Mouse (Mus musculus): ENCODE results near the gene Gdpgp1. TPM values are rescaled to one million over a fixed set of nuclear protein-coding genes. Genes with fewer than 3 reads are reported as not detected.

Gene Gdpgp1
- total RNA-seq, 1 experiment from 2014 or later = 4.9 TPM

GRCm38 (mm10) chr7:80261372-80261990 lies 28.8 kb downstream of the Gdpgp1 start:
- peak; percentile 30; the same call in 1 of the 2 replicates for ATAC-seq (ENCODE audit: extremely low read depth, insufficient number of reproducible peaks, low FRiP score, poor library complexity, severe bottlenecking)

GRCm38 (mm10) chr7:80264606-80265005 lies 31.9 kb downstream of the Gdpgp1 start:
- ATAC-seq (ENCODE audit: extremely low read depth, insufficient number of reproducible peaks, low FRiP score, poor library complexity, severe bottlenecking) = no peak

GRCm38 (mm10) chr7:80267764-80268163 lies 35.1 kb downstream of the Gdpgp1 start:
- no peak for ATAC-seq (ENCODE audit: extremely low read depth, insufficient number of reproducible peaks, low FRiP score, poor library complexity, severe bottlenecking)

GRCm38 (mm10) chr7:80268897-80269750 lies 36.5 kb downstream of the Gdpgp1 start, which contains the start of gene Vps33b:
Gene Vps33b, plus strand, starts transcription at chr7:80269649.
- ATAC-seq (ENCODE audit: extremely low read depth, insufficient number of reproducible peaks, low FRiP score, poor library complexity, severe bottlenecking) = peak; percentile 82

GRCm38 (mm10) chr7:80269751-80270255 lies 37.1 kb downstream of the Gdpgp1 start:
- peak; percentile 10; the same call in 1 of the 2 replicates for ATAC-seq (ENCODE audit: extremely low read depth, insufficient number of reproducible peaks, low FRiP score, poor library complexity, severe bottlenecking)

- ATAC-seq (ENCODE audit: extremely low read depth, insufficient number of reproducible peaks, low FRiP score, poor library complexity, severe bottlenecking) = no peak
Measured at GRCm38 (mm10) chr7:80273456-80273855, 40.8 kb downstream of the Gdpgp1 start.

GRCm38 (mm10) chr7:80276374-80276773 lies 43.7 kb downstream of the Gdpgp1 start:
- ATAC-seq (ENCODE audit: extremely low read depth, insufficient number of reproducible peaks, low FRiP score, poor library complexity, severe bottlenecking) = no peak

GRCm38 (mm10) chr7:80280032-80280431 lies 47.4 kb downstream of the Gdpgp1 start:
- no peak for ATAC-seq (ENCODE audit: extremely low read depth, insufficient number of reproducible peaks, low FRiP score, poor library complexity, severe bottlenecking)

GRCm38 (mm10) chr7:80280998-80281397 lies 48.3 kb downstream of the Gdpgp1 start:
- no peak for ATAC-seq (ENCODE audit: extremely low read depth, insufficient number of reproducible peaks, low FRiP score, poor library complexity, severe bottlenecking)

GRCm38 (mm10) chr7:80281646-80282045 lies 49.0 kb downstream of the Gdpgp1 start:
- ATAC-seq (ENCODE audit: extremely low read depth, insufficient number of reproducible peaks, low FRiP score, poor library complexity, severe bottlenecking) = no peak

- no peak for ATAC-seq (ENCODE audit: extremely low read depth, insufficient number of reproducible peaks, low FRiP score, poor library complexity, severe bottlenecking)
Measured at GRCm38 (mm10) chr7:80283226-80283918, 50.7 kb downstream of the Gdpgp1 start.

- no peak for ATAC-seq (ENCODE audit: extremely low read depth, insufficient number of reproducible peaks, low FRiP score, poor library complexity, severe bottlenecking)
Measured at GRCm38 (mm10) chr7:80284391-80284790, 51.7 kb downstream of the Gdpgp1 start.

- ATAC-seq (ENCODE audit: extremely low read depth, insufficient number of reproducible peaks, low FRiP score, poor library complexity, severe bottlenecking) = no peak
Measured at GRCm38 (mm10) chr7:80285725-80286124, 53.1 kb downstream of the Gdpgp1 start.

- no peak for ATAC-seq (ENCODE audit: extremely low read depth, insufficient number of reproducible peaks, low FRiP score, poor library complexity, severe bottlenecking)
Measured at GRCm38 (mm10) chr7:80287736-80288135, 55.1 kb downstream of the Gdpgp1 start.

Other genes starting within 250 kb of the Gdpgp1 start
- 64.9 and 67.2 TPM in 2 replicates for gene Zfp710, start 208.1 kb upstream of the Gdpgp1 start, total RNA-seq (2017)
- gene Idh2, start 117.5 kb upstream of the Gdpgp1 start, total RNA-seq (2017) = 18.0 and 26.8 TPM in 2 replicates
- gene Sema4b, start 46.0 kb upstream of the Gdpgp1 start, total RNA-seq (2017) = 41.3 and 42.9 TPM in 2 replicates
- gene Cib1, start 52 bp upstream of the Gdpgp1 start, total RNA-seq (2017) = 72.9 and 88.3 TPM in 2 replicates
- gene Ttll13, start 13.5 kb downstream of the Gdpgp1 start, total RNA-seq (2017) = 0.61 and 2.7 TPM in 2 replicates
- 33.8 and 39.5 TPM in 2 replicates for gene Ngrn, start 28.4 kb downstream of the Gdpgp1 start, total RNA-seq (2017)
- gene Vps33b, start 36.8 kb downstream of the Gdpgp1 start, total RNA-seq (2017) = 21.1 and 26.4 TPM in 2 replicates
- 5.7 and 6.1 TPM in 2 replicates for gene Prc1, start 61.6 kb downstream of the Gdpgp1 start, total RNA-seq (2017)
- gene Rccd1, start 91.6 kb downstream of the Gdpgp1 start, total RNA-seq (2017) = 23.1 and 27.9 TPM in 2 replicates
- 44.4 and 48.0 TPM in 2 replicates for gene Unc45a, start 108.1 kb downstream of the Gdpgp1 start, total RNA-seq (2017)
- 6.6 and 19.4 TPM in 2 replicates for gene Hddc3, start 110.2 kb downstream of the Gdpgp1 start, total RNA-seq (2017)
- gene Man2a2, start 138.5 kb downstream of the Gdpgp1 start, total RNA-seq (2017) = 46.7 and 58.4 TPM in 2 replicates
- 221 and 270 TPM in 2 replicates for gene Fes, start 155.1 kb downstream of the Gdpgp1 start, total RNA-seq (2017)
- 63.9 and 69.6 TPM in 2 replicates for gene Furin, start 172.6 kb downstream of the Gdpgp1 start, total RNA-seq (2017)